Mouse (Mus musculus): ENCODE measurements around the gene Unc13b.

GRCm38 (mm10) chr4:43285476-43285875 lies 226.7 kb downstream of the Unc13b start:
- TF ChIP-seq POLR2A (IDR thresholded peaks at IDR 0.05; ENCODE audit: low read depth, low read length) (no peak), CTCF (IDR thresholded peaks at IDR 0.05; ENCODE audit: extremely low read depth, insufficient read depth, insufficient read length, insufficient replicate concordance) (no peak)

Data from spleen, adult 2 months (tissue).